Mouse (Mus musculus) v-Abl transformed pro-B cells (cell line): ENCODE results near the gene Csrp3.

ENCODE experiments used
- in situ Hi-C, 2 experiments: fragments of 400-800 bp; cut with MboI; formaldehyde crosslinking; loops; one replicate each; pipeline ENCODE4 v1.15.1; 2025; ENCODE audit not compliant: unreplicated experiment in 2 of 2

Gene Csrp3

GRCm38 (mm10) chr7:48782432-48782831 lies 65.4 kb downstream of the Csrp3 start:
- in situ Hi-C loops: loop anchor here in 1 of 2 experiments (25.0 kb wide), 1 partner anchor 1005 kb away; the partner anchor contains the start of gene Prmt3
